Mouse (Mus musculus): Measurements from ENCODE around the gene Atp5b. TPM values are rescaled to one million over a fixed set of nuclear protein-coding genes. Genes with fewer than 3 reads are reported as not detected.
"Not testable (repeated sequence)": the region's sequence is repeated elsewhere in the genome, so short reads cannot be mapped to it uniquely, and the experiment has no call there.

Gene Atp5b
- polyA plus RNA-seq, 1 experiment from 2014 or later: 2,764 TPM

- WGBS: 53% methylated on average over 3 of the region's 3 CpGs
- peaks cover 20% of the 10 kb centered on the region for H3K4me1 ChIP-seq (ENCODE audit: control insufficient read depth, insufficient read depth, low read length)
These were observed 39.8 kb upstream of the Atp5b start for GRCm38 (mm10) chr10:128043041-128043835.

GRCm38 (mm10) chr10:128048157-128048556 is 34.9 kb upstream of the Atp5b start:
- H3K36me3 ChIP-seq (ENCODE audit: control insufficient read depth, insufficient read depth, low read length): peaks cover 83% of the 10 kb centered on the region
- H3K4me1 ChIP-seq (ENCODE audit: control insufficient read depth, insufficient read depth, low read length): no peaks in the 10 kb centered on the region
- no peak overlapping the region for H3K9ac ChIP-seq (ENCODE audit: low read depth, low read length)
- ATAC-seq (ENCODE audit: low FRiP score, low TSS enrichment): no peak
- no peak overlapping the region for H3K4me3 ChIP-seq (ENCODE audit: low read length)
- H3K27ac ChIP-seq (ENCODE audit: low read depth, low read length): no peak overlapping the region
- 97% methylated on average over 8 of the region's 8 CpGs for WGBS
- H3K9me3 ChIP-seq (ENCODE audit: control insufficient read depth, low read length): no peaks in the 10 kb centered on the region
- no peak overlapping the region for H3K4me2 ChIP-seq (replicated peaks; ENCODE audit: low read depth, low read length)
- no peaks in the 10 kb centered on the region for H3K27me3 ChIP-seq (ENCODE audit: control insufficient read depth, insufficient read depth, low read length)

More at GRCm38 (mm10) chr10:128043041-128043835, 39.8 kb upstream of the Atp5b start:
- Histone ChIP-seq H3K4me2 (replicated peaks; ENCODE audit: low read depth, low read length) (no peak overlapping the region), H3K36me3 (ENCODE audit: control insufficient read depth, insufficient read depth, low read length) (peaks cover 91% of the 10 kb centered on the region), H3K4me3 (ENCODE audit: low read length) (no peak overlapping the region), H3K9ac (ENCODE audit: low read depth, low read length) (no peak overlapping the region), H3K27ac (ENCODE audit: low read depth, low read length) (no peak overlapping the region), H3K27me3 (ENCODE audit: control insufficient read depth, insufficient read depth, low read length) (no peaks in the 10 kb centered on the region), H3K9me3 (ENCODE audit: control insufficient read depth, low read length) (no peaks in the 10 kb centered on the region)
- ATAC-seq (ENCODE audit: low FRiP score, low TSS enrichment): no peak

GRCm38 (mm10) chr10:128049741-128050140 is 33.3 kb upstream of the Atp5b start:
- peaks cover 68% of the 10 kb centered on the region for H3K36me3 ChIP-seq (ENCODE audit: control insufficient read depth, insufficient read depth, low read length)
- no peak overlapping the region for H3K9ac ChIP-seq (ENCODE audit: low read depth, low read length)
- WGBS: 98% methylated on average over 2 of the region's 2 CpGs
- no peaks in the 10 kb centered on the region for H3K27me3 ChIP-seq (ENCODE audit: control insufficient read depth, insufficient read depth, low read length)
- H3K9me3 ChIP-seq (ENCODE audit: control insufficient read depth, low read length): no peaks in the 10 kb centered on the region
- 0 out of 2 replicates have a peak, but pooled peaks have one; percentile 30 for ATAC-seq (ENCODE audit: low FRiP score, low TSS enrichment)
- no peak overlapping the region for H3K4me2 ChIP-seq (replicated peaks; ENCODE audit: low read depth, low read length)
- H3K4me1 ChIP-seq (ENCODE audit: control insufficient read depth, insufficient read depth, low read length): no peaks in the 10 kb centered on the region
- no peak overlapping the region for H3K4me3 ChIP-seq (ENCODE audit: low read length)
- no peak overlapping the region for H3K27ac ChIP-seq (ENCODE audit: low read depth, low read length)

- Histone ChIP-seq H3K4me1 (ENCODE audit: control insufficient read depth, insufficient read depth, low read length) (no peaks in the 10 kb centered on the region), H3K4me2 (replicated peaks; ENCODE audit: low read depth, low read length) (no peak overlapping the region), H3K27me3 (ENCODE audit: control insufficient read depth, insufficient read depth, low read length) (no peaks in the 10 kb centered on the region), H3K27ac (ENCODE audit: low read depth, low read length) (no peak overlapping the region), H3K4me3 (ENCODE audit: low read length) (no peak overlapping the region), H3K9ac (ENCODE audit: low read depth, low read length) (no peak overlapping the region), H3K9me3 (ENCODE audit: control insufficient read depth, low read length) (no peaks in the 10 kb centered on the region), H3K36me3 (ENCODE audit: control insufficient read depth, insufficient read depth, low read length) (peaks cover 61% of the 10 kb centered on the region)
- WGBS: 86% methylated on average over 2 of the region's 2 CpGs
- ATAC-seq (ENCODE audit: low FRiP score, low TSS enrichment): no peak
These were observed 32.7 kb upstream of the Atp5b start for GRCm38 (mm10) chr10:128050355-128050754.

- peaks cover 49% of the 10 kb centered on the region for H3K36me3 ChIP-seq (ENCODE audit: control insufficient read depth, insufficient read depth, low read length)
These were observed 31.5 kb upstream of the Atp5b start for GRCm38 (mm10) chr10:128051589-128051988.

GRCm38 (mm10) chr10:128052136-128052535 is 30.9 kb upstream of the Atp5b start:
- H3K4me1 ChIP-seq (ENCODE audit: control insufficient read depth, insufficient read depth, low read length); H3K4me3 ChIP-seq (ENCODE audit: low read length); ATAC-seq (ENCODE audit: low FRiP score, low TSS enrichment); H3K4me2 ChIP-seq (replicated peaks; ENCODE audit: low read depth, low read length); H3K27ac ChIP-seq (ENCODE audit: low read depth, low read length); H3K9me3 ChIP-seq (ENCODE audit: control insufficient read depth, low read length); H3K27me3 ChIP-seq (ENCODE audit: control insufficient read depth, insufficient read depth, low read length); H3K9ac ChIP-seq (ENCODE audit: low read depth, low read length): not testable (repeated sequence)
- peaks cover 44% of the 10 kb centered on the region for H3K36me3 ChIP-seq (ENCODE audit: control insufficient read depth, insufficient read depth, low read length)
- 89% methylated on average over 1 of the region's 2 CpGs for WGBS

More at GRCm38 (mm10) chr10:128051589-128051988, 31.5 kb upstream of the Atp5b start:
- Histone ChIP-seq H3K4me2 (replicated peaks; ENCODE audit: low read depth, low read length) (no peak overlapping the region), H3K4me3 (ENCODE audit: low read length) (no peak overlapping the region), H3K27ac (ENCODE audit: low read depth, low read length) (no peak overlapping the region), H3K27me3 (ENCODE audit: control insufficient read depth, insufficient read depth, low read length) (no peaks in the 10 kb centered on the region), H3K4me1 (ENCODE audit: control insufficient read depth, insufficient read depth, low read length) (no peaks in the 10 kb centered on the region), H3K9me3 (ENCODE audit: control insufficient read depth, low read length) (no peaks in the 10 kb centered on the region), H3K9ac (ENCODE audit: low read depth, low read length) (no peak overlapping the region)
- WGBS: 95% methylated on average over 5 of the region's 5 CpGs
- ATAC-seq (ENCODE audit: low FRiP score, low TSS enrichment): no peak

- Histone ChIP-seq H3K36me3 (ENCODE audit: control insufficient read depth, insufficient read depth, low read length) (peaks cover 37% of the 10 kb centered on the region), H3K27ac (ENCODE audit: low read depth, low read length) (no peak overlapping the region), H3K9me3 (ENCODE audit: control insufficient read depth, low read length) (no peaks in the 10 kb centered on the region), H3K4me1 (ENCODE audit: control insufficient read depth, insufficient read depth, low read length) (peaks cover 5% of the 10 kb centered on the region; the same call in 1 of the 2 replicates), H3K4me2 (replicated peaks; ENCODE audit: low read depth, low read length) (no peak overlapping the region), H3K27me3 (ENCODE audit: control insufficient read depth, insufficient read depth, low read length) (no peaks in the 10 kb centered on the region), H3K4me3 (ENCODE audit: low read length) (no peak overlapping the region), H3K9ac (ENCODE audit: low read depth, low read length) (no peak overlapping the region)
- no peak for ATAC-seq (ENCODE audit: low FRiP score, low TSS enrichment)
- 93% methylated on average over 8 of the region's 8 CpGs for WGBS
These were observed 30.1 kb upstream of the Atp5b start for GRCm38 (mm10) chr10:128053001-128053400.

- Histone ChIP-seq H3K4me3 (ENCODE audit: low read length) (peak overlapping the region; percentile 98), H3K27ac (ENCODE audit: low read depth, low read length) (peak overlapping the region; percentile 93), H3K36me3 (ENCODE audit: control insufficient read depth, insufficient read depth, low read length) (peaks cover 5% of the 10 kb centered on the region; the same call in 1 of the 2 replicates), H3K4me1 (ENCODE audit: control insufficient read depth, insufficient read depth, low read length) (peaks cover 6% of the 10 kb centered on the region; the same call in 1 of the 2 replicates), H3K9ac (ENCODE audit: low read depth, low read length) (peak overlapping the region; percentile 89), H3K27me3 (ENCODE audit: control insufficient read depth, insufficient read depth, low read length) (no peaks in the 10 kb centered on the region), H3K9me3 (ENCODE audit: control insufficient read depth, low read length) (no peaks in the 10 kb centered on the region), H3K4me2 (replicated peaks; ENCODE audit: low read depth, low read length) (peak overlapping the region; percentile 53)
- 0 out of 2 replicates have a peak, but pooled peaks have one; percentile 2 for ATAC-seq (ENCODE audit: low FRiP score, low TSS enrichment)
- WGBS: 2% methylated on average over 18 of the region's 18 CpGs
These were observed 24.9 kb upstream of the Atp5b start for GRCm38 (mm10) chr10:128058184-128058583.

GRCm38 (mm10) chr10:128058601-128059151 is 24.4 kb upstream of the Atp5b start, which contains the start of gene Ptges3:
Ptges3 (plus strand) TSS chr10:128058954.
- H3K4me3 ChIP-seq (ENCODE audit: low read length): peak within 1 kb of the TSS; percentile 98
- peak within 1 kb of the TSS; percentile 53 for H3K4me2 ChIP-seq (replicated peaks; ENCODE audit: low read depth, low read length)
- under 1% methylated on average over 62 of the region's 72 CpGs for WGBS
- peak within 1 kb of the TSS; percentile 89 for H3K9ac ChIP-seq (ENCODE audit: low read depth, low read length)
- peaks cover 6% of the 10 kb centered on the region; the same call in 1 of the 2 replicates for H3K36me3 ChIP-seq (ENCODE audit: control insufficient read depth, insufficient read depth, low read length)
- H3K4me1 ChIP-seq (ENCODE audit: control insufficient read depth, insufficient read depth, low read length): peaks cover 6% of the 10 kb centered on the region; the same call in 1 of the 2 replicates
- peak; percentile 94 for ATAC-seq (ENCODE audit: low FRiP score, low TSS enrichment)
- no peaks in the 10 kb centered on the region for H3K27me3 ChIP-seq (ENCODE audit: control insufficient read depth, insufficient read depth, low read length)
- H3K27ac ChIP-seq (ENCODE audit: low read depth, low read length): peak within 1 kb of the TSS; percentile 93
- H3K9me3 ChIP-seq (ENCODE audit: control insufficient read depth, low read length): no peaks in the 10 kb centered on the region

Measured in kidney, embryonic 14.5 days (tissue).